Mouse (Mus musculus) forebrain, embryonic 11.5 days (tissue): ENCODE data around the gene Nhsl2. TPM values are rescaled to one million over a fixed set of nuclear protein-coding genes. Genes with fewer than 3 reads are reported as not detected.

Experiments used
- ATAC-seq: fragments of 200-750 bp; cut with Nextera tagmentation; replicated peaks from 2 replicates; pipeline ENCODE4 v1.8.0; 2017; ENCODE audit warnings: moderate TSS enrichment; ENCODE audit not compliant: low FRiP score
- DNase-seq: peaks from one replicate; pipeline ENCODE4 v3.0.0-alpha.2; 2017; ENCODE audit warnings: low spot score
- H3K27ac ChIP-seq: fragments of 300-500 bp; sonication (generic); 2 replicates; pipeline ENCODE4 v1.5.1; 2014; ENCODE audit warnings: low read depth, low read length
- H3K27me3 ChIP-seq: fragments of 300-500 bp; sonication (generic); 2 replicates; pipeline ENCODE4 v1.6.1; 2014; ENCODE audit warnings: mild to moderate bottlenecking, low read length, mixed read lengths; ENCODE audit not compliant: control insufficient read depth, insufficient read depth
- H3K36me3 ChIP-seq: fragments of 300-500 bp; sonication (generic); 2 replicates; pipeline ENCODE4 v1.6.1; 2014; ENCODE audit warnings: mild to moderate bottlenecking, low read length, moderate library complexity, mixed read lengths; ENCODE audit not compliant: control insufficient read depth, insufficient read depth
- H3K4me1 ChIP-seq: fragments of 300-500 bp; sonication (generic); replicated peaks from 2 replicates; pipeline ENCODE4 v1.6.1; 2014; ENCODE audit warnings: low read length, mixed read lengths; ENCODE audit not compliant: control insufficient read depth, insufficient read depth
- H3K4me2 ChIP-seq: fragments of 300-500 bp; sonication (generic); 2 replicates; pipeline ENCODE4 v1.6.1; 2014; ENCODE audit warnings: low read depth, mild to moderate bottlenecking, low read length, moderate library complexity, mixed read lengths; ENCODE audit not compliant: severe bottlenecking
- H3K4me3 ChIP-seq: fragments of 300-500 bp; sonication (generic); 2 replicates; pipeline ENCODE4 v1.5.1; 2014; ENCODE audit warnings: low read depth, low read length
- H3K9ac ChIP-seq: fragments of 300-500 bp; sonication (generic); 2 replicates; pipeline ENCODE4 v1.6.1; 2014; ENCODE audit warnings: low read length
- H3K9me3 ChIP-seq: fragments of 300-500 bp; sonication (generic); 2 replicates; pipeline ENCODE4 v1.6.1; 2016; ENCODE audit warnings: low read length, mixed read lengths; ENCODE audit not compliant: control insufficient read depth
- WGBS: fragments of 180-500 bp; shearing (Covaris S2); extraction: QIAGEN DNeasy Blood & Tissue Kit; methylation state at CpG from one replicate; pipeline ENCODE4 v1.1.7; 2014; 5-methylcytosine and 5-hydroxymethylcytosine counted together
- polyA plus RNA-seq: library from polyadenylated mRNA; unstranded; fragments of >200 nt; fragmentation: Nextera tagmentation; extraction: Ambion mirVana; gene quantifications from 2 replicates; pipeline ENCODE4 v1.2.1, GENCODE M21; 2014

Nhsl2 gene
- polyA plus RNA-seq, 1 experiment from 2014 or later: 11.6 TPM

GRCm38 (mm10) chrX:102054009-102054408 is 204.8 kb downstream of the Nhsl2 start:
- DNase-seq: no peak
- Histone ChIP-seq H3K4me1 (no peaks in the 10 kb centered on the region), H3K36me3 (no peaks in the 10 kb centered on the region), H3K27me3 (peaks cover 16% of the 10 kb centered on the region), H3K4me3 (no peak overlapping the region), H3K27ac (no peak overlapping the region), H3K9me3 (no peaks in the 10 kb centered on the region), H3K4me2 (no peak overlapping the region), H3K9ac (no peak overlapping the region)
- no peak for ATAC-seq
- WGBS: 88% methylated on average over 4 of the region's 4 CpGs

- Histone ChIP-seq H3K4me3 (no peak overlapping the region), H3K9ac (no peak overlapping the region), H3K27ac (no peak overlapping the region), H3K36me3 (no peaks in the 10 kb centered on the region), H3K4me2 (no peak overlapping the region), H3K4me1 (0 out of 2 replicates have a peak, but pooled peaks cover 4% of the 10 kb centered on the region), H3K9me3 (no peaks in the 10 kb centered on the region), H3K27me3 (peaks cover 3% of the 10 kb centered on the region; the same call in 1 of the 2 replicates)
- no peak for ATAC-seq
- no peak for DNase-seq
- WGBS: 64% methylated on average over 9 of the region's 9 CpGs
Observed at GRCm38 (mm10) chrX:102059437-102059836, 210.3 kb downstream of the Nhsl2 start.

GRCm38 (mm10) chrX:102060243-102060642 is 211.1 kb downstream of the Nhsl2 start:
- Histone ChIP-seq H3K4me2 (no peak overlapping the region), H3K27me3 (peaks cover 5% of the 10 kb centered on the region; the same call in 1 of the 2 replicates), H3K4me3 (no peak overlapping the region), H3K9ac (no peak overlapping the region), H3K27ac (no peak overlapping the region), H3K36me3 (no peaks in the 10 kb centered on the region), H3K9me3 (no peaks in the 10 kb centered on the region), H3K4me1 (0 out of 2 replicates have a peak, but pooled peaks cover 4% of the 10 kb centered on the region)
- ATAC-seq (no peak), DNase-seq (no peak)
- 77% methylated on average over 5 of the region's 5 CpGs for WGBS

- H3K4me3 ChIP-seq: no peak overlapping the region
- H3K36me3 ChIP-seq: no peaks in the 10 kb centered on the region
- H3K9me3 ChIP-seq: no peaks in the 10 kb centered on the region
- 29% methylated on average over 2 of the region's 2 CpGs for WGBS
- no peak overlapping the region for H3K4me2 ChIP-seq
- H3K27ac ChIP-seq: no peak overlapping the region
- ATAC-seq (no peak), DNase-seq (no peak)
- H3K4me1 ChIP-seq: 0 out of 2 replicates have a peak, but pooled peaks cover 4% of the 10 kb centered on the region
- peaks cover 6% of the 10 kb centered on the region; the same call in 1 of the 2 replicates for H3K27me3 ChIP-seq
- H3K9ac ChIP-seq: no peak overlapping the region
Observed at GRCm38 (mm10) chrX:102060891-102061290, 211.7 kb downstream of the Nhsl2 start.

GRCm38 (mm10) chrX:102064062-102064461 is 214.9 kb downstream of the Nhsl2 start:
- Histone ChIP-seq H3K9me3 (no peaks in the 10 kb centered on the region), H3K27ac (no peak overlapping the region), H3K4me2 (no peak overlapping the region), H3K9ac (no peak overlapping the region), H3K36me3 (no peaks in the 10 kb centered on the region), H3K4me1 (0 out of 2 replicates have a peak, but pooled peaks cover 4% of the 10 kb centered on the region), H3K4me3 (no peak overlapping the region), H3K27me3 (peaks cover 6% of the 10 kb centered on the region; the same call in 1 of the 2 replicates)
- DNase-seq (no peak), ATAC-seq (no peak)
- 45% methylated on average over 3 of the region's 3 CpGs for WGBS

- Histone ChIP-seq H3K4me2 (no peak overlapping the region), H3K9me3 (no peaks in the 10 kb centered on the region), H3K36me3 (no peaks in the 10 kb centered on the region), H3K4me1 (0 out of 2 replicates have a peak, but pooled peaks cover 4% of the 10 kb centered on the region), H3K27me3 (peaks cover 4% of the 10 kb centered on the region; the same call in 1 of the 2 replicates), H3K9ac (no peak overlapping the region), H3K4me3 (no peak overlapping the region), H3K27ac (no peak overlapping the region)
- DNase-seq: no peak
- ATAC-seq: no peak; the same call in 1 of the 2 replicates
- WGBS: 31% methylated on average over 4 of the region's 4 CpGs
Observed at GRCm38 (mm10) chrX:102065213-102065775, 216.1 kb downstream of the Nhsl2 start.

- Histone ChIP-seq H3K27ac (no peak overlapping the region), H3K4me1 (0 out of 2 replicates have a peak, but pooled peaks cover 4% of the 10 kb centered on the region), H3K36me3 (no peaks in the 10 kb centered on the region), H3K27me3 (peaks cover 3% of the 10 kb centered on the region; the same call in 1 of the 2 replicates), H3K9ac (no peak overlapping the region), H3K4me3 (no peak overlapping the region), H3K9me3 (no peaks in the 10 kb centered on the region), H3K4me2 (no peak overlapping the region)
- 18% methylated on average over 9 of the region's 9 CpGs for WGBS
- peak; percentile 29; the same call in 1 of the 2 replicates for ATAC-seq
- peak; percentile 82 for DNase-seq
Observed at GRCm38 (mm10) chrX:102066134-102066533, 216.9 kb downstream of the Nhsl2 start.

- H3K9me3 ChIP-seq: no peaks in the 10 kb centered on the region
Observed at GRCm38 (mm10) chrX:102067118-102067517, 217.9 kb downstream of the Nhsl2 start.

More at GRCm38 (mm10) chrX:102067118-102067517, 217.9 kb downstream of the Nhsl2 start:
- Histone ChIP-seq H3K36me3 (no peaks in the 10 kb centered on the region), H3K9ac (no peak overlapping the region), H3K4me1 (0 out of 2 replicates have a peak, but pooled peaks cover 4% of the 10 kb centered on the region), H3K27me3 (peaks cover 3% of the 10 kb centered on the region; the same call in 1 of the 2 replicates), H3K4me2 (no peak overlapping the region), H3K27ac (no peak overlapping the region), H3K4me3 (no peak overlapping the region)
- WGBS: 79% methylated on average over 6 of the region's 6 CpGs
- no peak for DNase-seq
- no peak for ATAC-seq
